Mouse (Mus musculus) liver, adult 2 months (tissue): ENCODE measurements at regions not wholly inside any gene's neighbourhood (a gene's known extent, or its start where the extent isn't known, plus 50 kb on each side); places are given as distances from the start of the nearest gene placed in this dataset.
"Not testable (repeated sequence)": the region's sequence is repeated elsewhere in the genome, so short reads cannot be mapped to it uniquely, and the experiment has no call there.

Source experiments
- DNase-seq: peaks from one replicate; pipeline ENCODE4 v3.0.0-alpha.2; 2011; ENCODE audit warnings: low read depth, low spot score; ENCODE audit errors: extremely low read depth
- H3K27ac ChIP-seq: fragments of 200-500 bp; replicated peaks from 2 replicates; pipeline ENCODE4 v1.5.1; 2012; ENCODE audit warnings: low read depth, mild to moderate bottlenecking, control low read depth, inconsistent platforms, low read length; ENCODE audit not compliant: insufficient read depth
- H3K27me3 ChIP-seq: fragments of 200-500 bp; 2 replicates; pipeline ENCODE4 v1.6.1; 2012; ENCODE audit warnings: mild to moderate bottlenecking, moderate library complexity, low read length, inconsistent platforms; ENCODE audit not compliant: control insufficient read depth, insufficient read depth
- H3K36me3 ChIP-seq: fragments of 200-500 bp; 2 replicates; pipeline ENCODE4 v1.6.1; 2012; ENCODE audit warnings: low read length, inconsistent platforms; ENCODE audit not compliant: control insufficient read depth, insufficient read depth
- H3K4me1 ChIP-seq: fragments of 200-500 bp; 2 replicates; pipeline ENCODE4 v1.6.1; 2011; ENCODE audit warnings: low read length; ENCODE audit not compliant: control insufficient read depth, insufficient read depth
- H3K4me3 ChIP-seq: fragments of 200-500 bp; 2 replicates; pipeline ENCODE4 v1.5.1; 2011; ENCODE audit warnings: low read depth, mild to moderate bottlenecking, control low read depth, low read length, moderate library complexity; ENCODE audit not compliant: insufficient read depth
- H3K79me2 ChIP-seq: fragments of 200-500 bp; 2 replicates; pipeline ENCODE4 v1.6.1; 2012; ENCODE audit warnings: inconsistent platforms, mild to moderate bottlenecking, low read length, moderate library complexity; ENCODE audit not compliant: control insufficient read depth, insufficient read depth
- H3K9ac ChIP-seq: fragments of 200-500 bp; 2 replicates; pipeline ENCODE4 v1.6.1; 2012; ENCODE audit warnings: low read depth, mild to moderate bottlenecking, control low read depth, inconsistent platforms, low read length
- CTCF ChIP-seq: fragments of 200-500 bp; IDR thresholded peaks from 2 replicates; pipeline ENCODE4 v1.5.1; 2011; ENCODE audit warnings: low read depth, low read length, control low read depth
- POLR2A ChIP-seq: fragments of 200-500 bp; IDR thresholded peaks from 2 replicates; pipeline ENCODE4 v1.6.1; 2011; ENCODE audit warnings: low read length, control low read depth; ENCODE audit not compliant: insufficient read depth; ENCODE audit errors: extremely low read depth
- WGBS: fragments of 180-500 bp; shearing (Covaris S2); methylation state at CpG from one replicate; pipeline ENCODE4 v1.1.7; 2018; 5-methylcytosine and 5-hydroxymethylcytosine counted together

GRCm38 (mm10) chr15:19980625-19981024, 468.4 kb upstream of the Cdh12 start:
- H3K4me1 ChIP-seq, H3K9ac ChIP-seq, DNase-seq, H3K79me2 ChIP-seq, H3K36me3 ChIP-seq, H3K27me3 ChIP-seq, H3K4me3 ChIP-seq, H3K27ac ChIP-seq: not testable (repeated sequence)

- H3K9ac ChIP-seq, H3K4me3 ChIP-seq, H3K4me1 ChIP-seq, H3K36me3 ChIP-seq, DNase-seq, H3K79me2 ChIP-seq, H3K27me3 ChIP-seq, H3K27ac ChIP-seq: not testable (repeated sequence)
- WGBS: 74% methylated on average over 2 of the region's 2 CpGs
These were observed 464.1 kb upstream of the Cdh12 start for GRCm38 (mm10) chr15:19985001-19985400.

DNA sequence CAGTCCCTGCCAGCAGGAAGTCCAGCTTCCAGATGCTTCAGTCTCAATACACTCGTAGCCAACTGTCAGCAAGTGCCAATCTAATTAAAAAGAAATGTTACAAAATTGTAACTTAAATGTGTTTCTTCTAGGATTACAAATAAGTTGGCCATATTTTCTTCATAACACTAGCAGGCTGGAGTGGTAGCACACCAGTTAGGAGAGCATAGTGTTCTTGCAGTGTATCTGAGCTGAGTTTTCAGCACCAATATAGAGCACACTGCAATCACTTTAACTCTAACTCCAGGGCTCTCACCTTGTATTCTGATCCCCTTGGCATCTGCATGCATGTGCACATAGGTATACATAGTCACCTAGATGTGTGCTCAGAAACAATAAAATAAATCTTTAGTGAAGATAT, 417.3 kb upstream of the Cdh12 start:
- H3K79me2 ChIP-seq: no peaks in the 10 kb centered on the region
- no peaks in the 10 kb centered on the region for H3K4me1 ChIP-seq
- no peak overlapping the region for H3K9ac ChIP-seq
- TF ChIP-seq CTCF (no peak), POLR2A (no peak)
- WGBS: 83% methylated on average over 1 of the region's 1 CpGs
- no peak overlapping the region for H3K27ac ChIP-seq
- H3K36me3 ChIP-seq: no peaks in the 10 kb centered on the region
- H3K4me3 ChIP-seq: no peak overlapping the region
- H3K27me3 ChIP-seq: no peaks in the 10 kb centered on the region
- DNase-seq: no peak

GRCm38 (mm10) chr15:20034382-20034781, 414.7 kb upstream of the Cdh12 start:
- Histone ChIP-seq H3K79me2 (no peaks in the 10 kb centered on the region), H3K27ac (no peak overlapping the region), H3K36me3 (no peaks in the 10 kb centered on the region), H3K4me3 (no peak overlapping the region), H3K9ac (no peak overlapping the region), H3K4me1 (no peaks in the 10 kb centered on the region), H3K27me3 (no peaks in the 10 kb centered on the region)
- DNase-seq: no peak
- TF ChIP-seq POLR2A (no peak), CTCF (no peak)
- 84% methylated on average over 2 of the region's 2 CpGs for WGBS

GRCm38 (mm10) chr15:20038550-20039435, 410.3 kb upstream of the Cdh12 start:
- Histone ChIP-seq H3K4me3 (no peak overlapping the region), H3K9ac (no peak overlapping the region), H3K4me1 (no peaks in the 10 kb centered on the region), H3K79me2 (no peaks in the 10 kb centered on the region), H3K27ac (no peak overlapping the region), H3K27me3 (no peaks in the 10 kb centered on the region), H3K36me3 (no peaks in the 10 kb centered on the region)
- TF ChIP-seq POLR2A (no peak), CTCF (no peak)
- WGBS: 86% methylated on average over 2 of the region's 2 CpGs
- no peak for DNase-seq

DNA sequence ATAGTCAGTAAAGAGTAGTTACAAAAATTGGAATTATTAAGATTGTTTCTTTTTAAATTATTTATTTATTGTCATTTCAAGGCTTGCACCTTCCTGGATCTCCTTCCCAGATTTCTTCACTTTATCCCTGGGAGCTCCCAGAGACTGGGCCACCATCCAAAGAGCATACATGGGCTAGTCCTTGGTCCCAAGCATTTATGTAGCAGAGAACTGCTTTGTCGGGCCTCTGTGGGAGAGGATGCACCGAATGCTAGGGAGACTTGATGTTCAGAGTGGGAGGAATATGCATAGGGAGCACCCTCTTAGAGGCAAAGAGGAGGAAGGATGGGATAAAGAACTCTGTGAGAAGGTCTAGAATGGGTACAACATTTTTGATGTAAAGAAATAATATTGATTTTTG, 409.0 kb upstream of the Cdh12 start:
- no peak overlapping the region for H3K9ac ChIP-seq

More for the DNA sequence above, 409.0 kb upstream of the Cdh12 start:
- Histone ChIP-seq H3K27me3 (no peaks in the 10 kb centered on the region), H3K4me3 (no peak overlapping the region), H3K27ac (no peak overlapping the region), H3K36me3 (no peaks in the 10 kb centered on the region), H3K79me2 (no peaks in the 10 kb centered on the region), H3K4me1 (no peaks in the 10 kb centered on the region)
- TF ChIP-seq CTCF (no peak), POLR2A (no peak)
- no peak for DNase-seq
- WGBS: 74% methylated on average over 2 of the region's 2 CpGs
